Mouse (Mus musculus): ENCODE measurements around the gene Surf4. TPM values are rescaled to one million over a fixed set of nuclear protein-coding genes. Genes with fewer than 3 reads are reported as not detected.
A peak's percentile ranks its signal among the peaks of the same experiment; 100 is the strongest.

The Surf4 gene
- 16.6 and 38.6 TPM in 2 replicates for total RNA-seq (2015; ENCODE audit: low replicate concordance)
- total RNA-seq (2017; ENCODE audit: low replicate concordance): 14.9 and 17.2 TPM in 2 replicates

- peak; percentile 89 for ATAC-seq (replicated peaks; ENCODE audit: low FRiP score, poor library complexity, severe bottlenecking)
Observed at GRCm38 (mm10) chr2:26933304-26934055, at the start of gene Surf4, which contains the start of gene Stkld1. Gene Surf4, minus strand, starts transcription at chr2:26933928. Gene Stkld1, plus strand, starts transcription at chr2:26934047.

- ATAC-seq (replicated peaks; ENCODE audit: low FRiP score, poor library complexity, severe bottlenecking): no peak
Observed at GRCm38 (mm10) chr2:26980361-26980760, 46.6 kb upstream of the Surf4 start.

- ATAC-seq (replicated peaks; ENCODE audit: low FRiP score, poor library complexity, severe bottlenecking): no peak
Observed at GRCm38 (mm10) chr2:26973960-26974359, 40.2 kb upstream of the Surf4 start.

GRCm38 (mm10) chr2:26973116-26973515, 39.4 kb upstream of the Surf4 start, which contains the start of gene Adamts13:
Gene Adamts13, plus strand, starts transcription at chr2:26973416.
- ATAC-seq (replicated peaks; ENCODE audit: low FRiP score, poor library complexity, severe bottlenecking): no peak

- no peak for ATAC-seq (replicated peaks; ENCODE audit: low FRiP score, poor library complexity, severe bottlenecking)
Observed at GRCm38 (mm10) chr2:26967262-26967661, 33.5 kb upstream of the Surf4 start.

- ATAC-seq (replicated peaks; ENCODE audit: low FRiP score, poor library complexity, severe bottlenecking): peak; percentile 22; the same call in 1 of the 2 replicates
Observed at GRCm38 (mm10) chr2:26964724-26965370, 31.1 kb upstream of the Surf4 start.

- peak; percentile 95 for ATAC-seq (replicated peaks; ENCODE audit: low FRiP score, poor library complexity, severe bottlenecking)
Observed at GRCm38 (mm10) chr2:26963923-26964723, 30.4 kb upstream of the Surf4 start, which contains the start of gene Rexo4. Gene Rexo4, minus strand, starts transcription at chr2:26964386.

GRCm38 (mm10) chr2:26960756-26961155, 27.0 kb upstream of the Surf4 start:
- no peak for ATAC-seq (replicated peaks; ENCODE audit: low FRiP score, poor library complexity, severe bottlenecking)

- no peak for ATAC-seq (replicated peaks; ENCODE audit: low FRiP score, poor library complexity, severe bottlenecking)
Observed at GRCm38 (mm10) chr2:26957488-26957859, 23.7 kb upstream of the Surf4 start.

GRCm38 (mm10) chr2:26956811-26957487, 23.2 kb upstream of the Surf4 start:
- ATAC-seq (replicated peaks; ENCODE audit: low FRiP score, poor library complexity, severe bottlenecking): no peak

GRCm38 (mm10) chr2:26954735-26955395, 21.1 kb upstream of the Surf4 start:
- ATAC-seq (replicated peaks; ENCODE audit: low FRiP score, poor library complexity, severe bottlenecking): no peak

GRCm38 (mm10) chr2:26952866-26953265, 19.1 kb upstream of the Surf4 start:
- ATAC-seq (replicated peaks; ENCODE audit: low FRiP score, poor library complexity, severe bottlenecking): no peak

GRCm38 (mm10) chr2:26952193-26952592, 18.5 kb upstream of the Surf4 start:
- no peak for ATAC-seq (replicated peaks; ENCODE audit: low FRiP score, poor library complexity, severe bottlenecking)

- no peak for ATAC-seq (replicated peaks; ENCODE audit: low FRiP score, poor library complexity, severe bottlenecking)
Observed at GRCm38 (mm10) chr2:26951346-26951905, 17.7 kb upstream of the Surf4 start.

GRCm38 (mm10) chr2:26950411-26950810, 16.7 kb upstream of the Surf4 start:
- no peak for ATAC-seq (replicated peaks; ENCODE audit: low FRiP score, poor library complexity, severe bottlenecking)

- no peak for ATAC-seq (replicated peaks; ENCODE audit: low FRiP score, poor library complexity, severe bottlenecking)
Observed at GRCm38 (mm10) chr2:26943253-26943652, 9.5 kb upstream of the Surf4 start.

- no peak for ATAC-seq (replicated peaks; ENCODE audit: low FRiP score, poor library complexity, severe bottlenecking)
Observed at GRCm38 (mm10) chr2:26941539-26941938, 7.8 kb upstream of the Surf4 start.

GRCm38 (mm10) chr2:26936425-26936824, 2.7 kb upstream of the Surf4 start:
- no peak for ATAC-seq (replicated peaks; ENCODE audit: low FRiP score, poor library complexity, severe bottlenecking)

- ATAC-seq (replicated peaks; ENCODE audit: low FRiP score, poor library complexity, severe bottlenecking): no peak
Observed at GRCm38 (mm10) chr2:26935286-26935685, 1.6 kb upstream of the Surf4 start.
